Mouse (Mus musculus) liver, embryonic 14.5 days (tissue): Measurements from ENCODE around the gene Cyp4f37.
"Not testable (repeated sequence)": the region's sequence is repeated elsewhere in the genome, so short reads cannot be mapped to it uniquely, and the experiment has no call there.

Source experiments
- CTCF ChIP-seq: IDR thresholded peaks from 2 replicates; pipeline ENCODE4 v1.5.1; 2016; ENCODE audit warnings: antibody characterized with exemption, low read depth, control low read depth
- EP300 ChIP-seq: IDR thresholded peaks from 2 replicates; pipeline ENCODE4 v1.6.1; 2016; ENCODE audit warnings: antibody characterized with exemption, low read depth

DNA sequence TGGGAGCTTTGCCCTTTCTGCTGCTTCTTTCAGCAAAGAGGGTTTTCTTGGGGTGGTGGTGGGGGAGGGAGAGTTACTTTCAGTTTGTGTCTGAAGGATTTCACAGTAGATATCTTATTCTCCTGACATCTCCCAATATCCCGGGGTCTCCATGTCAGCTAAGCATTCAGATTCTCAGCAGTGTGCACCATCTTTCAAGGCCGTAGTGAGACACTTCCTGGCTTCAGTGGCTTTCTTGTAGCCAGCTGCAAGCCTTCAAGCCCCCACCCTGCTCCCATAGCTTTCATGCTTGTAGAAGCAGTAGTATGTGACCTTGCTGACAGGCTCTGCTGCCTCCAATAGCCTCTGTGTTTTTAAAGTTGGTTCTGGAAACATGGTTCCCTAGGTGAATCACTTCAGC lies 47.8 kb upstream of the Cyp4f37 start:
- not testable (repeated sequence) for TF ChIP-seq EP300, CTCF
